Mouse (Mus musculus) G1E (cell line): ENCODE data around the gene Hif3a.

ENCODE experiments used
- CTCF ChIP-seq: IDR thresholded peaks from 2 replicates; pipeline ENCODE4 v1.5.1; 2012; ENCODE audit warnings: low read depth, low read length, inconsistent platforms, mixed read lengths
- TAL1 ChIP-seq: conservative IDR thresholded peaks from 2 replicates; pipeline ENCODE4 v1.6.1; 2012; ENCODE audit warnings: low read depth, low read length, inconsistent platforms, mixed read lengths

- TF ChIP-seq CTCF (no peak), TAL1 (no peak)
Measured at GRCm38 (mm10) chr7:17048431-17049190, 13.6 kb downstream of the Hif3a start.
